18 mouse cellular contexts compared by ENCODE assay signal in the genomic region with DNA sequence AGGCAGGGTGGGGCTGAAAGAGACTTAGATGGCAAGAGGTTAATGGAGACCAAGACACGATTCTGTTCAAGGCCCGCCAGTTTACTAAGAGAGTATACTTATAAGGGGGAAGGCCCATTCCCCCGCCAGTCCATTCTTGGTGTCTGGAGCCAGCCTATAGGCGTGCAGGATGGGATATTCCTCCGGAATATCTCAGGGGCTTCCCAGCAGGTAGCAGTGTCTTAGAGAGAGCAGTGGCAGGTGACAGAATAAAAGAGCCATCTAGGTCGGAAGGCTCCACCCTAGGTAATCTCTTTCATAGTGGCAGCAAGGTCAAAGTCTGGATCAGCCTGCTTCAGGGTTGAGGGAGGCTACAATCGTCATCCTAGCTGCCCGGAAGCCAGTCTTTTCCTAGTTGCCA.
"Had no signal": no experiment of that assay in that cellular context is flagged by ENCODE, and none has a peak within 500 bp of the region (broad histone marks: within the 10 kb centered on the region; RNA-seq: fewer than 3 reads in every experiment).

No protein-coding gene starts in this region.

- H3K36me3 ChIP-seq: liver, embryonic 15.5 days; midbrain, embryonic 10.5 days; midbrain, embryonic 12.5 days; neural tube, embryonic 13.5 days; neural tube, embryonic 15.5 days; stomach, embryonic 15.5 days had no signal

- DNase-seq: liver, postnatal 0 days; lung, embryonic 14.5 days; lung, postnatal 10 days; lung, postnatal 4 days; midbrain, embryonic 14.5 days; retina, postnatal 1 day; right cerebral cortex, adult 18-20 months; thymus, adult 2 months; thymus, postnatal 25 days; thymus, postnatal 4 days had no signal

- H3K27me3 ChIP-seq: liver, embryonic 15.5 days; midbrain, embryonic 12.5 days; neural tube, embryonic 13.5 days; neural tube, embryonic 15.5 days; stomach, embryonic 15.5 days had no signal

- H3K27ac ChIP-seq: liver, embryonic 15.5 days; midbrain, embryonic 10.5 days; midbrain, embryonic 12.5 days; neural tube, embryonic 13.5 days; neural tube, embryonic 15.5 days; stomach, embryonic 15.5 days; stomach, postnatal 0 days had no signal

- H3K4me3 ChIP-seq: liver, embryonic 15.5 days; midbrain, embryonic 10.5 days; midbrain, embryonic 12.5 days; myocyte; neural tube, embryonic 13.5 days; neural tube, embryonic 15.5 days; stomach, embryonic 15.5 days had no signal

- H3K9ac ChIP-seq: liver, embryonic 15.5 days; liver, postnatal 0 days; lung, embryonic 14.5 days; midbrain, embryonic 12.5 days; neural tube, embryonic 13.5 days; neural tube, embryonic 15.5 days; stomach, embryonic 15.5 days had no signal

- H3K4me1 ChIP-seq: liver, embryonic 15.5 days; midbrain, embryonic 12.5 days; stomach, embryonic 15.5 days had no signal
